14 mouse cellular contexts compared by ENCODE assay signal in the genomic region with DNA sequence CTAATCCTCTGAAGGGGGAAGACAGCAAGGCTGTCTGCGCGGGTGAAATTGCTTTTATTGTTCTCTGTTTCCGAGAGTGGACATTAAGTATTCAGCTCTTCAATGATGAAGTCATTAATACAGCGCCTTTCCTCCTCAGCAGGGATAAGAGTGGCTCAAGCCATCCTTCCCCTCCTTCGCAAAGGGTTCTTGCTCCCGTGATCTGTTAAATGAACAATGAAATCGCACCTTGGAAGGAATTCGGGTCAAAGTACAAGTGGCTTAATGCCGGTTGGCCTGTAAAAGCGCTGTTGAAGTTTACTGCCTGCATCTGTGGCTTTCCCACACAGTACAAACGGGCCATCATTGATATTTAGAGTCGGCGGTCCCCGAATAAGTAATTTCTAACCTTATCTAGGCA.
DNase-seq lines count a peak whose midpoint lies in the region; ATAC-seq and TF ChIP-seq lines count a peak whose summit lies in the region.
"Had no signal": no experiment of that assay in that cellular context is flagged by ENCODE, and none has a peak within 500 bp of the region (broad histone marks: within the 10 kb centered on the region; RNA-seq: fewer than 3 reads in every experiment).

No protein-coding gene starts in this region.

- no peak overlapping the region for H3K9ac ChIP-seq in heart, adult 2 months (ENCODE audit: low read depth, low read length)
- H3K9ac ChIP-seq in kidney, postnatal 0 days (ENCODE audit: low read depth, low read length) = no peak overlapping the region
- H3K9ac ChIP-seq in neural tube, embryonic 14.5 days (replicated peaks; ENCODE audit: low read depth, low read length) = no peak overlapping the region
- no peak overlapping the region for H3K9ac ChIP-seq in liver, embryonic 12.5 days
- H3K9ac ChIP-seq: limb, embryonic 15.5 days had no signal

- intact Hi-C loops in heart, adult 2 months (cut with DNase I) = no loop called here
- intact Hi-C loops in heart, postnatal 36 days (cut with DNase I) = no loop called here

- WGBS in heart, adult 2 months = 48% methylated on average over 14 of the region's 14 CpGs
- WGBS in kidney, postnatal 0 days = 23% methylated on average over 14 of the region's 14 CpGs
- WGBS in neural tube, embryonic 14.5 days = 15% methylated on average over 14 of the region's 14 CpGs
- 55% methylated on average over 14 of the region's 14 CpGs for WGBS in liver, embryonic 12.5 days (ENCODE audit: insufficient replicate concordance)

- H3K36me3 ChIP-seq in heart, adult 2 months (ENCODE audit: control insufficient read depth, insufficient read depth, low read length) = no peaks in the 10 kb centered on the region
- H3K36me3 ChIP-seq in kidney, postnatal 0 days (ENCODE audit: insufficient read depth, low read length) = no peaks in the 10 kb centered on the region
- H3K36me3 ChIP-seq in neural tube, embryonic 14.5 days (ENCODE audit: control insufficient read depth, insufficient read depth, low read length) = no peaks in the 10 kb centered on the region
- no peaks in the 10 kb centered on the region for H3K36me3 ChIP-seq in liver, embryonic 12.5 days
- H3K36me3 ChIP-seq: limb, embryonic 15.5 days had no signal

- H3K9me3 ChIP-seq in kidney, postnatal 0 days (replicated peaks; ENCODE audit: low read length) = no peaks in the 10 kb centered on the region
- H3K9me3 ChIP-seq in neural tube, embryonic 14.5 days (ENCODE audit: control insufficient read depth, low read length) = no peaks in the 10 kb centered on the region
- H3K9me3 ChIP-seq in liver, embryonic 12.5 days (replicated peaks) = no peaks in the 10 kb centered on the region
- H3K9me3 ChIP-seq: limb, embryonic 15.5 days had no signal

- TF ChIP-seq EP300 in heart, adult 2 months (IDR thresholded peaks at IDR 0.05; ENCODE audit: insufficient read depth, low read depth, low read length) = no peak

- no peaks in the 10 kb centered on the region for H3K79me2 ChIP-seq in heart, adult 2 months (replicated peaks; ENCODE audit: control insufficient read depth, insufficient read depth, low read length)

- no peak for TF ChIP-seq POLR2A in heart, adult 2 months (IDR thresholded peaks at IDR 0.05; ENCODE audit: insufficient read depth, low read depth, low read length)

- H3K4me1 ChIP-seq in heart, adult 2 months (ENCODE audit: control insufficient read depth, insufficient read depth, low read length) = peaks cover 4% of the 10 kb centered on the region
- peaks cover 11% of the 10 kb centered on the region for H3K4me1 ChIP-seq in brown adipose tissue, adult 24 weeks (ENCODE audit: control insufficient read depth, insufficient read depth, insufficient read length, low read length)
- H3K4me1 ChIP-seq in kidney, postnatal 0 days (replicated peaks; ENCODE audit: insufficient read depth, low read length) = no peaks in the 10 kb centered on the region
- H3K4me1 ChIP-seq in neural tube, embryonic 14.5 days (ENCODE audit: control insufficient read depth, insufficient read depth, low read length) = peaks cover 6% of the 10 kb centered on the region; the same call in 1 of the 2 replicates
- peaks cover 13% of the 10 kb centered on the region; the same call in 1 of the 2 replicates for H3K4me1 ChIP-seq in liver, embryonic 12.5 days
- H3K4me1 ChIP-seq: limb, embryonic 15.5 days had no signal

- no peak overlapping the region for H3K4me2 ChIP-seq in kidney, postnatal 0 days (ENCODE audit: low read length)
- H3K4me2 ChIP-seq in neural tube, embryonic 14.5 days (ENCODE audit: low read depth, low read length) = peak overlapping the region; percentile 15; the same call in 1 of the 2 replicates
- no peak overlapping the region for H3K4me2 ChIP-seq in liver, embryonic 12.5 days
- H3K4me2 ChIP-seq: limb, embryonic 15.5 days had no signal

- TF ChIP-seq CTCF in heart, adult 2 months (IDR thresholded peaks at IDR 0.05) = no peak
- TF ChIP-seq CTCF in kidney, postnatal 0 days (IDR thresholded peaks at IDR 0.05; ENCODE audit: low read depth) = no peak

- no peaks in the 10 kb centered on the region for H3K27me3 ChIP-seq in heart, adult 2 months (ENCODE audit: control insufficient read depth, insufficient read depth, low read length)
- H3K27me3 ChIP-seq in kidney, postnatal 0 days (ENCODE audit: insufficient read depth, low read length) = no peaks in the 10 kb centered on the region
- no peaks in the 10 kb centered on the region for H3K27me3 ChIP-seq in neural tube, embryonic 14.5 days (ENCODE audit: control insufficient read depth, insufficient read depth, low read length)
- no peaks in the 10 kb centered on the region for H3K27me3 ChIP-seq in liver, embryonic 12.5 days (replicated peaks)
- H3K27me3 ChIP-seq: limb, embryonic 15.5 days had no signal

- peak overlapping the region; percentile 40 for H3K27ac ChIP-seq in heart, adult 2 months
- H3K27ac ChIP-seq in brown adipose tissue, adult 24 weeks (replicated peaks; ENCODE audit: low read depth, low read length) = peak overlapping the region; percentile 75
- H3K27ac ChIP-seq in kidney, postnatal 0 days = no peak overlapping the region
- no peak overlapping the region for H3K27ac ChIP-seq in neural tube, embryonic 14.5 days (ENCODE audit: low read depth, low read length)
- no peak overlapping the region for H3K27ac ChIP-seq in liver, embryonic 12.5 days
- H3K27ac ChIP-seq: limb, embryonic 15.5 days; macrophage had no signal

- peak; percentile 55 for ATAC-seq in kidney, postnatal 0 days (replicated peaks; ENCODE audit: low FRiP score, low read depth)
- ATAC-seq in neural tube, embryonic 14.5 days (ENCODE audit: low read depth) = peak; percentile 52; the same call in 1 of the 2 replicates
- no peak for ATAC-seq in liver, embryonic 12.5 days
- ATAC-seq in erythroblast, adult 5-6 weeks (replicated peaks; ENCODE audit: low FRiP score, poor library complexity, severe bottlenecking) = no peak

- no peak overlapping the region for H3K4me3 ChIP-seq in heart, adult 2 months
- no peak overlapping the region for H3K4me3 ChIP-seq in brown adipose tissue, adult 24 weeks (ENCODE audit: insufficient read depth, low read depth, low read length)
- no peak overlapping the region for H3K4me3 ChIP-seq in kidney, postnatal 0 days (replicated peaks; ENCODE audit: low read depth, low read length)
- no peak overlapping the region for H3K4me3 ChIP-seq in neural tube, embryonic 14.5 days (ENCODE audit: low read depth, low read length)
- no peak overlapping the region for H3K4me3 ChIP-seq in liver, embryonic 12.5 days
- H3K4me3 ChIP-seq: limb, embryonic 15.5 days had no signal

- no peak for DNase-seq in heart, adult 2 months
- DNase-seq in heart, postnatal 36 days = no peak
- DNase-seq in kidney, postnatal 0 days (ENCODE audit: low spot score) = peak; percentile 44
- DNase-seq in right cerebral cortex, postnatal 25 days = no peak
- DNase-seq: cerebellum, postnatal 25 days; heart, postnatal 14 days; spleen, adult 18-20 months; thymus, postnatal 4 days had no signal

Comparison
In these comparisons a context has a peak if more than half of its experiments do, and no peak if none do; other contexts are left out.
1. H3K27ac ChIP-seq: peak in heart, adult 2 months (single experiment) and brown adipose tissue, adult 24 weeks (single experiment); none in kidney, postnatal 0 days (single experiment), neural tube, embryonic 14.5 days (single experiment) and liver, embryonic 12.5 days (single experiment).
2. ATAC-seq: peak in kidney, postnatal 0 days (single experiment) and neural tube, embryonic 14.5 days (single experiment); none in liver, embryonic 12.5 days (single experiment) and erythroblast, adult 5-6 weeks (single experiment).